ENCODE assay signal across 1 mouse cellular context in the genomic region with DNA sequence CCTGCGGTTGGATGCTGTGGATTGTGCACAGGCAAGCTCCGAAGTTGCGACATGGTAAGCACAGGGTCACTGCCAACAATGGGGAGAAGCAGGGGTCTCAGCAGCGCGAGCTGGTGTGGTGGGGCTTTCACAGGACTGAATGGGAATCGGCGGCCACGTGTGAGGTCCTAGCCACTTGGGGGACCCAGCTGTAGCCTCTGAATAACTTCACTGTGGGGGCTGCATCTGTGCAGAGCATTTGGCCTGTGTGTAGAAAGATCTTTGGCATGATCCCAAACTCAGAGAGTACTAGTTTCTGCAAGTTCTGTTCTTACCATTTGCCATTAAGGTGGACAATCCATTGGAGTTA.
TF ChIP-seq lines count a peak whose summit lies in the region.

No protein-coding gene starts in this region.

TF ChIP-seq in MEL, 35 proteins besides CTCF, POLR2A, EP300 and RAD21:
- TF ChIP-seq MAX (IDR thresholded peaks at IDR 0.05; ENCODE audit: low read length) = peak; percentile 75
- peak; percentile 89 for TF ChIP-seq MYC (IDR thresholded peaks at IDR 0.05; ENCODE audit: low read depth, low read length)
- peak; percentile 64 for TF ChIP-seq SIN3A (IDR thresholded peaks at IDR 0.05; ENCODE audit: low read length)
- peak; percentile 93 for TF ChIP-seq MXI1 (IDR thresholded peaks at IDR 0.05; ENCODE audit: low read depth, low read length)
